Mouse (Mus musculus) ES-E14 (cell line): Measurements from ENCODE around the gene Gm5617. TPM values are rescaled to one million over a fixed set of nuclear protein-coding genes. Genes with fewer than 3 reads are reported as not detected.

Experiments used
- DNase-seq: peaks from one replicate; pipeline ENCODE4 v3.0.0-alpha.2; 2013; ENCODE audit warnings: low read depth, low spot score
- H3K27ac ChIP-seq: 2 replicates; pipeline ENCODE4 v1.5.1; 2012; ENCODE audit warnings: low read depth, mild to moderate bottlenecking, low read length, moderate library complexity, mixed read lengths; ENCODE audit not compliant: poor library complexity, insufficient read depth, severe bottlenecking
- H3K36me3 ChIP-seq: 2 replicates; pipeline ENCODE4 v1.6.1; 2012; ENCODE audit warnings: mild to moderate bottlenecking, low read length, moderate library complexity, mixed read lengths; ENCODE audit not compliant: control insufficient read depth, poor library complexity, insufficient read depth, severe bottlenecking
- H3K4me1 ChIP-seq, 2 experiments: fragments of 150-350 bp in 1 of 2; sonication (generic) in 1 of 2; 2 replicates each; pipeline ENCODE4 v1.6.1; 2012; ENCODE audit warnings: low read length in 2 of 2, mild to moderate bottlenecking in 1 of 2, mixed read lengths in 1 of 2; ENCODE audit not compliant: control insufficient read depth in 2 of 2, insufficient read depth in 2 of 2, poor library complexity in 1 of 2
- H3K4me3 ChIP-seq, 2 experiments: fragments of 150-350 bp in 1 of 2; sonication (generic) in 1 of 2; 2 replicates each; pipeline ENCODE4 v1.5.1; 2012; ENCODE audit warnings: low read length in 2 of 2, low read depth in 1 of 2, mild to moderate bottlenecking in 1 of 2, mixed read lengths in 1 of 2; ENCODE audit not compliant: insufficient read depth in 1 of 2, poor library complexity in 1 of 2, severe bottlenecking in 1 of 2
- H3K9ac ChIP-seq: 2 replicates; pipeline ENCODE4 v1.6.1; 2012; ENCODE audit warnings: low read depth, mild to moderate bottlenecking, low read length, mixed read lengths; ENCODE audit not compliant: poor library complexity, insufficient read depth, severe bottlenecking
- H3K9me3 ChIP-seq: fragments of 150-350 bp; sonication (generic); 2 replicates; pipeline ENCODE4 v1.6.1; 2012; ENCODE audit warnings: low read depth, mild to moderate bottlenecking, low read length; ENCODE audit not compliant: control insufficient read depth, insufficient read depth
- CHD2 ChIP-seq: IDR thresholded peaks from 2 replicates; pipeline ENCODE4 v1.6.1; 2014; ENCODE audit warnings: mild to moderate bottlenecking, low read depth, low read length, inconsistent platforms
- HCFC1 ChIP-seq: IDR thresholded peaks from 2 replicates; pipeline ENCODE4 v1.6.1; 2012; ENCODE audit warnings: low read length, inconsistent platforms, borderline replicate concordance; ENCODE audit not compliant: insufficient read depth
- MAFK ChIP-seq: IDR thresholded peaks from 2 replicates; pipeline ENCODE4 v1.6.1; 2014; ENCODE audit warnings: mild to moderate bottlenecking, low read depth, low read length, inconsistent platforms; ENCODE audit not compliant: insufficient read depth
- ZC3H11A ChIP-seq: IDR thresholded peaks from 2 replicates; pipeline ENCODE4 v1.6.1; 2012; ENCODE audit warnings: low read depth, mild to moderate bottlenecking, inconsistent platforms, low read length, borderline replicate concordance
- ZNF384 ChIP-seq: IDR thresholded peaks from 2 replicates; pipeline ENCODE4 v1.6.1; 2012; ENCODE audit warnings: low read depth, low read length, inconsistent platforms
- in situ Hi-C, 2 experiments: fragments of 600-800 bp; cut with MboI; formaldehyde crosslinking; loops; one replicate each; pipeline ENCODE4 v1.15.1; 2025; ENCODE audit warnings: low sequenced_read_pairs in 2 of 2, inconsistent platforms in 1 of 2; ENCODE audit not compliant: unreplicated experiment in 2 of 2
- total RNA-seq: library from RNA; depleted of rRNA; stranded (reverse); fragments of 300-350 nt; gene quantifications from 2 replicates; pipeline ENCODE4 v1.2.3, GENCODE M21; 2012

Gm5617 gene
- total RNA-seq, 1 experiment, result 21.9 TPM

DNA sequence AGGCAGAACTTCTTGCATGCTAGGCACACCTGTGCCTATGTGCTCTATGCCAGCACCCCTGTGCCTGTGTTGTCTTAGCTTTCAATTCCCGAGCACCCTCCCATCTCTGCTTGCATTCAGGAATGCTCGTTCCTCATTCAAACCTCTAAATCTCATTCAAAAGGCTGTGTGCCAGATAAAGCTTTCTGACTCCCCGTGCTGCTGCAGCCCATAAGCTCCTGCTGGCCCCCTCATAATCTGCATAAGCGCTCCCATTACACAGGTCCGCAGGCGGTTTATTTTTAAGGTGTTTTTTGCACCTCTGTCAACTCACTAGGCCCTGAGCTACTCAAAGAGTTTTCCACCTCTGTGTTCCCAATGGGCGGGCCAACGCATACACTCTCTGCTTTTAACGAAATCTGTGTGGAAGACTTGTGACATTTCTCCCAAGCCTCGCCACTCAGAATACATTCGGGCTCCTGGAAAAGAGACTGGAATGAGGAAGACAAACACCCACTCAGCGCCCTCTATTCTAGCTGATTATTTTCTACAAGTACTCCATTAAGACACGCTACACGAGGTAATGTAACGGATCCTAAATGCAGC lies 22.7 kb upstream of the Gm5617 start:
- Histone ChIP-seq H3K9me3 (no peaks in the 10 kb centered on the region), H3K9ac (no peak overlapping the region), H3K27ac (no peak overlapping the region), H3K36me3 (peaks cover 15% of the 10 kb centered on the region), H3K4me3 (no peak overlapping the region), H3K4me1 (peaks cover 4 to 11% of the 10 kb centered on the region in 2 experiments)
- no peak for TF ChIP-seq MAFK
- in situ Hi-C loops, result no loop called here
- no peak for DNase-seq

DNA sequence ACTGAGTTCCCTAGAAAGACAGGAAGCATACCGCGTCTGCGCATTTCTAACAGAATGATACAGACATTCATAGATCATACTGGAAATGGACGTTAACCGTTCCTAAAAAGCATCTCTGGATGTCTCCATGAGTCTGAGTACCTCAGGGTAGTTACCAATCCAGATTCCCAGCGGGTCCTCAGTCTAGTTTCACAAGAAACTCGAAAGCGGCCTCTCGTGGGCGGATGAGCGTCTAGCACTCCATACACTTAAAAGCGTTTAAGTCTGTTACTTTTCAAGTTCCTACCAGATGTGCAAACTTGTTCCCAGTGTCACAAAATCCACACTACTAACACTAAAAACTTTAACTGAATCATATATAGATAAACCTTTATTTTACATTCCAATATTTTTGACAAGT lies 22.1 kb upstream of the Gm5617 start:
- H3K9ac ChIP-seq, result no peak overlapping the region
- in situ Hi-C loops, result no loop called here
- H3K4me3 ChIP-seq, result no peak overlapping the region
- no peaks in the 10 kb centered on the region for H3K9me3 ChIP-seq
- peaks cover 15% of the 10 kb centered on the region for H3K36me3 ChIP-seq
- H3K27ac ChIP-seq, result no peak overlapping the region
- TF ChIP-seq ZNF384, result no peak
- TF ChIP-seq CHD2, result no peak
- TF ChIP-seq ZC3H11A, result no peak
- TF ChIP-seq HCFC1, result no peak
- TF ChIP-seq MAFK, result no peak
- DNase-seq, result no peak
- H3K4me1 ChIP-seq, result peaks cover 4 to 11% of the 10 kb centered on the region in 2 experiments

DNA sequence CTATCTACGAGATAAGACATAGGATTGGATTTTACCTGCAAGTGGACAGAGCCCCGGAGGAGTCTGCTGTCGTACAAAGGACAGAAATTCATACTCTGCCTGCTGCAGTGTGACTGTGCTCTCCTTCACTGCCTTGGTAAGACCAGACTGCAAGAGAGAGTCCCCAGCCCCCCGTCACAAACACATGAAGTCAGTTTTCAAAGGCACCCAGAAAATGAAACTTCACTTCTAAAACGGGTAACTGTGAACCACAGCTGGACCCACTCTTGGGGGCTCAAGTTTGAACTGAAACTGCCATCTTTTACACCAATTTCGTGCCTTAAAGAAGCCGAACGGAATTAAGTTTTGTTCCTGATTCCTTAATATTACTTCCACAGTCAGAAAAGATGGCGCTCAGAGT lies 20.9 kb upstream of the Gm5617 start:
- H3K4me1 ChIP-seq, result peaks cover 4 to 11% of the 10 kb centered on the region in 2 experiments
- peak overlapping the region in 1 of 2 experiments; percentile 23; a peak in 1 of 4 replicates for H3K4me3 ChIP-seq
- no peaks in the 10 kb centered on the region for H3K9me3 ChIP-seq
- peaks cover 15% of the 10 kb centered on the region for H3K36me3 ChIP-seq
- DNase-seq, result no peak
- in situ Hi-C loops, result no loop called here
- no peak overlapping the region for H3K27ac ChIP-seq
- no peak for TF ChIP-seq MAFK
- TF ChIP-seq ZC3H11A, result no peak
- no peak for TF ChIP-seq CHD2
- TF ChIP-seq ZNF384, result no peak
- no peak for TF ChIP-seq HCFC1
- H3K9ac ChIP-seq, result no peak overlapping the region

DNA sequence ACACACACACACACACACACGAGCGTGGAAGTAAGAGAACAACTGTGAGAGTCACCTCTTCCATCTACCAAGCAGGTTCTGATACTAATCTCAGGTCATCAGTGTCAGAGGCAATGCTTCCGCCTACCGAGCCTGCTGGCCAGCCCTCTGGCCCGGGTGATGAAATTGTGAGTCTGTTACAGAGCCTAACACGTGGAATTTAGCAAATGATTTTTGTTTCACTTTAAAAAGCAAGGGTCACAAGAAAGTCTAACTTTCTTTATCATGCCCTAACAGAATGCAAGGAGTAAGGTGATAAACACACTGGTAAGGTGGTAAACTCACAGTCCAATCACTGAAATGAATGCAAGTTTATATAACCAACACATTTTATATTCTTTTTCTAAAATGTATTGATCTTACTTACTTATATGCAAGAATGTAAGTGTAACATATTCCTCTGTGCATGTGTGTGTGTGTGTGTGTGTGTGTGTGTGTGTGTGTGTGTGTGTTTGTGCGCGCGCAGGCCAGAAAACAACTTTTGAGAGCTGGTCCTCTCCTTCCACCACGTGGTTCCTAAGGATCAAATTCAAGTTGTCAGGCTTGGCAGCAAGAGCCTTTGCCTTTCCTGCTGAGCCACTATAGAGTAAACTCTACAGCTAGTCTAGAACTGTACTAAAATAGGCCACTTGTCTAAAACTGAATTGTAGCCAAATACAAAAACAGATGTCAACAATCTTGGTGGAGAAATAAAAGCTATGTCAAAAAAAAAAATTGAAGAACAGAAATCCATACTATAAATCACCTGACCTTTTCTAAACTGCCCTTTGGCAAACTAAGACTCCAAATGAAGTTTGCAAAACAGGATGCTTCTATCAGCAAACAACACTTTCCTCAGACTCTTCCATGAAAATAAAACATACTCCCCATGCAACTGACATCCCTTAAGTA lies 18.7 kb upstream of the Gm5617 start:
- no peak for TF ChIP-seq ZNF384
- TF ChIP-seq ZC3H11A, result no peak
- TF ChIP-seq CHD2, result no peak
- TF ChIP-seq MAFK, result no peak
- TF ChIP-seq HCFC1, result no peak
- in situ Hi-C loops, result no loop called here
- no peak for DNase-seq
- Histone ChIP-seq H3K9me3 (no peaks in the 10 kb centered on the region), H3K4me1 (peaks cover 4 to 11% of the 10 kb centered on the region in 2 experiments), H3K4me3 (no peak overlapping the region), H3K27ac (no peak overlapping the region), H3K9ac (no peak overlapping the region), H3K36me3 (peaks cover 4% of the 10 kb centered on the region; the same call in 1 of the 2 replicates)
